19 mouse cellular contexts compared by ENCODE assay signal in genomic region chr13:52566188-52566760, GRCm38 (mm10). TPM values are rescaled to one million over a fixed set of nuclear protein-coding genes. Genes with fewer than 3 reads are reported as not detected.
DNase-seq lines count a peak whose midpoint lies in the region; ATAC-seq lines count a peak whose summit lies in the region.
"Had no signal": no experiment of that assay in that cellular context is flagged by ENCODE, and none has a peak within 500 bp of the region (broad histone marks: within the 10 kb centered on the region; RNA-seq: fewer than 3 reads in every experiment).

No protein-coding gene starts in this region.

- DNase-seq in thymus, postnatal 0 days (ENCODE audit: low spot score) = peak; percentile 58
- no peak for DNase-seq in thymus, adult 18-20 months
- DNase-seq in embryo, embryonic 11 days = no peak
- no peak for DNase-seq in kidney, postnatal 25 days
- no peak for DNase-seq in kidney, adult 9 months
- DNase-seq: adrenal gland, postnatal 25 days; cerebellum, adult 9-10 months; gastrocnemius, postnatal 10 days; heart, adult 18-20 months; heart, postnatal 14 days; kidney, adult 11 months; liver; midbrain, embryonic 14.5 days; retina, postnatal 1 day; right cerebral cortex, postnatal 4 days had no signal

- ATAC-seq in common myeloid progenitor, adult 5-6 weeks (replicated peaks; ENCODE audit: low read depth, poor library complexity, severe bottlenecking) = peak; percentile 45
- peak; percentile 57 for ATAC-seq in megakaryocyte progenitor cell, adult 5-6 weeks (replicated peaks; ENCODE audit: poor library complexity)
- ATAC-seq: forebrain, embryonic 16.5 days; lung, postnatal 0 days had no signal

RNA-seq across cellular contexts. Expression of gene Syk, which starts 16.7 kb away (rescaled TPM):
- 7.6 and 8.9 TPM in 2 replicates for polyA plus RNA-seq in thymus, postnatal 0 days (2015; fragmentation: Nextera tagmentation; extraction: Ambion mirVana)
- 79.3 and 83.0 TPM in 2 replicates for total RNA-seq in common myeloid progenitor, adult 5-6 weeks (2017)
- total RNA-seq in megakaryocyte progenitor cell, adult 5-6 weeks (2015) = 38.9 and 40.1 TPM in 2 replicates
- total RNA-seq in megakaryocyte progenitor cell, adult 5-6 weeks (2017) = 67.4 and 70.2 TPM in 2 replicates

RNA-seq across cellular contexts. Expression of gene Diras2, which starts 35.2 kb away (rescaled TPM):
- polyA plus RNA-seq in thymus, postnatal 0 days (2015; fragmentation: Nextera tagmentation; extraction: Ambion mirVana) = 3.4 and 3.6 TPM in 2 replicates
- total RNA-seq in common myeloid progenitor, adult 5-6 weeks (2017) = 1.5 and 2.0 TPM in 2 replicates
- total RNA-seq in megakaryocyte progenitor cell, adult 5-6 weeks (2015) = 1.5 and 2.4 TPM in 2 replicates
- total RNA-seq in megakaryocyte progenitor cell, adult 5-6 weeks (2017) = 1.00 and 1.8 TPM in 2 replicates
